Mouse (Mus musculus): ENCODE results near the gene Npas3.

Gene Npas3

DNA sequence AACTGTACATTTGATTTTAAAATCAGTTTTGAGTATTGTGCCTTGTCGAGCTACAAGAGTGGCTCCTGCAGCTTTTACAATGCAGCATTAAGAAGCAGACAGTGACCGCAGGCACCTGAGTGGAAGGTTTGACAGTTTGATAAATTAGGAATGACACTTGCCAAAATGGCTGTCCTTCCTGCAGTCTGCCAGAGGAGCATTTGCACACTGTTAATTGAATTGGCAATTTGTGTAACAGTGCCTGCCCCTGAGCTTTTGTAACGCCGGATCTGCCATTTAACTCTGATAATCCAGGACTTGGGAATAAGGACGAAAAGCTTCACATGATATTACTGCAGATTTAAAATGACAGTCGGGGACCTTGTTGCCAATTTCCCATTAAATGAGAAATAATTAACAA lies 357.2 kb downstream of the Npas3 start:
- no peak for DNase-seq

DNA sequence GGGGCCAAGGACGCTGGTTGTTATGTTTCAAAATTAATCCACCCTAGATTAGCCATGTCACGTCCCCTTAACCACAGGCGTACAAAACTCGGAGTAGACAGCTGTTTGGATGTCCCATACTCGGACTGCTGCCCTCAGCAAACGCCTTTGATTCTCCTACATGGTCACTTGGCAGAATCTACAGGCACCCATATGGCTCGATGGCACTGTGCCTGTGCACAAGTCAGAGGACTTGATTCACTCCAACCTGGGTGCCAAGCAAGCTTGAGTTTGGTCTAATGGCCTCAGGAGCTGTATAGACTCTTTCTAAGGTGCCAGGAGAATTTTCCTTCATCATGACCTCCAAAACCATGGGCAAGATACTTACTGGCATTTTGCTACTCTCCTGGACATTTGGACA lies 363.6 kb downstream of the Npas3 start:
- no peak for DNase-seq

- DNase-seq = no peak
Measured at GRCm38 (mm10) chr12:53621271-53621670, 372.8 kb downstream of the Npas3 start.

DNA sequence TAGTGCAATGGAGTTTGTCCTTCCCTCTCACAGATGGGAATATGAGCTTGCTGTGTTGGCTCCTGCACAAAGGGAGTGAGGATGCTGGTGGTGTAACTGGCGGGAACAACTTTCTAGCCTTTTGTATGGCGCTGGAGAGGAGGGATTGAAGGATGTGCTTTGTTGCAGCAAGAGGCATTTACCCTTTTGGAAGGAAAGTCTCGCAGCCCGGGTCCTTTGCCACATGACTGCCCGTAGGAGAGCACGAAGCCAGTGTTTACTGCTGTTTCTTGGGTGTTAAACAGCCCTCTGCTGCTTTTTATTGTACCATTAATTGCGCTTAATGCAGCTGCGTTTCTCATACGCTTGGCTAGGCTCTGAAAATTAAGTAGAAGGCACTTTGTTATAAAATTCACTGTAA lies 375.3 kb downstream of the Npas3 start:
- no peak for DNase-seq

- no peak for DNase-seq
Measured at GRCm38 (mm10) chr12:53624379-53625021, 376.0 kb downstream of the Npas3 start.

GRCm38 (mm10) chr12:53629483-53630120 lies 381.1 kb downstream of the Npas3 start:
- no peak for DNase-seq

- no peak for DNase-seq
Measured at GRCm38 (mm10) chr12:53630607-53631006, 382.1 kb downstream of the Npas3 start.

GRCm38 (mm10) chr12:53631315-53632106 lies 383.0 kb downstream of the Npas3 start:
- DNase-seq = no peak

GRCm38 (mm10) chr12:53638571-53638970 lies 390.1 kb downstream of the Npas3 start:
- no peak for DNase-seq

GRCm38 (mm10) chr12:53647282-53647681 lies 398.8 kb downstream of the Npas3 start:
- no peak for DNase-seq

DNA sequence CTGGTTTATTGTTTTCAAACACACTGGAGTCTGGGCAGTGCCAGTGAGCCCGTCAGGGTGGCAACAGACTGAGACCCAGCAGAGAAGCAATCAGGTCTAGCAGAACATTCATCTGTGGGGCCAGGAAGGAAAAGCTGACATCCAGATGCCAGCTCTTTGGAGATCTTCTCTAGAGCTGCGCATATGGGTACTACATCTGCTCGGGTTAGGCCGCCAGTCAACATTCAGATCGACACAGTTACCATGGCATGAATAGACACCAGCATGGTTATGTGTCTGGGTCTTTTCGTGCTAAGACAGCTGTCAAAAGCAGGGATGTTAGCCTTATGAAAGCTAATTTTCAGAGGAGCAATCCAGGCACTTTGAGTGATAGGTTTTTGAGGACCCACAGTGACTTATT lies 407.8 kb downstream of the Npas3 start:
- DNase-seq = no peak

- DNase-seq = no peak
Measured at GRCm38 (mm10) chr12:53664084-53664483, 415.6 kb downstream of the Npas3 start.

DNA sequence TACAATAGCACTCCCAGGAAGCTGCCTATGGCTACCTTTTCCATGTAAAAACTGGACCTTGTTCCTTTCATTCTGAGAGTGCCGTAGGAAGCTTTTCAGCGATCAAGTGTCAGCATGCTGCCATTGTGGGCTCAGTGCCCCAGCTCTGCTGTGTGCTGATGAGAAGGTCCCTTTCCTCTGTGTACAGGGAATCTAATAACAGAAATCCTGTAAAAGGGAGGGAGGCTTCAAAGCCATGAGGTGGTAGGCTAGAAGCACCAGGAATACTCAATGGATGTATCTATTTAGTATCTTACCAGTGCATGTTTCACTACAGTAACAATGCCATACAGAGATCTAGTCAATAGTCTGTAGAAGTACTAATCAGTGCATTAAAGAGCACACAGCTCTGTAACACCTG lies 423.4 kb downstream of the Npas3 start:
- DNase-seq = no peak

- DNase-seq = no peak
Measured at GRCm38 (mm10) chr12:53677091-53677630, 428.7 kb downstream of the Npas3 start.

GRCm38 (mm10) chr12:53678166-53678565 lies 429.7 kb downstream of the Npas3 start:
- DNase-seq = no peak

- no peak for DNase-seq
Measured at GRCm38 (mm10) chr12:53679161-53679560, 430.7 kb downstream of the Npas3 start.

- DNase-seq = no peak
Measured at GRCm38 (mm10) chr12:53680501-53680900, 432.0 kb downstream of the Npas3 start.

GRCm38 (mm10) chr12:53682036-53682435 lies 433.6 kb downstream of the Npas3 start:
- DNase-seq = no peak

DNA sequence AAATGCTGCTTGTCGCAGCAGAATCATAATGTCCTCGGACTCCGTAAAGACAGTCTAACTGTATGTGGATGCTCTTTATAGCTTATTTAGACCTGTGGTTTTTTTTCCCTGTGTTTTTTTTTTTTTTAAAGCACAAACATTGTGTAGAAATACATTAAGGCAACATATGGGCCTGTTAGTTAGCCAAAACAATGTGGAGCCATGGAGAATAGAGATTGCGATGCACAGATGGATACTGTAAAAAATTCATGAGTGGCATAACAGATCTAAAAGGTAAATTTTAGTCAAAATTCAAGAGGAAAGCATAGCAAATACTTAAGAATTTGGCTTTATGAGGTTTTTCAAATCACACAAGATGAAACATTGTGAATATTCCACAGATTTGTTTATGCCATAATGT lies 444.0 kb downstream of the Npas3 start:
- DNase-seq = no peak

- no peak for DNase-seq
Measured at GRCm38 (mm10) chr12:53694346-53694745, 445.9 kb downstream of the Npas3 start.

DNA sequence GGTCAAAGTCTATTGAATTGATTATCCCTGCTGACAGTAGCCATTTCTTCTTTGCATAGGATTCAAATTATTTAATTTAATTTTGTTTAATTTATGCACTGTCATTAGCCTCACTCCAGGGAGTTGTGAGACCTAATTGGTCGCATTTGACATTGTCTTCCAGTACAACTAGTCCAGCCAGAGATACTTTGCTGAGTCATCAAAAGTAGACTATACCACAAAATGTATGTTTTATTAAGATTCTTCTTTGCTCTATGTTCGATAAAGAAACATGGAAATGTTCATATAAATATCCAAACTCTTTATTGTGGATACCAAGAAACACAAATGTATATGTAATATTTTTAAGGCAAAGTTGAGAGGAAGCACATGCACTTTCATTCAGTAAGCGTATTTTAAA lies 446.8 kb downstream of the Npas3 start:
- no peak for DNase-seq

GRCm38 (mm10) chr12:53697645-53698044 lies 449.2 kb downstream of the Npas3 start:
- DNase-seq = no peak

DNA sequence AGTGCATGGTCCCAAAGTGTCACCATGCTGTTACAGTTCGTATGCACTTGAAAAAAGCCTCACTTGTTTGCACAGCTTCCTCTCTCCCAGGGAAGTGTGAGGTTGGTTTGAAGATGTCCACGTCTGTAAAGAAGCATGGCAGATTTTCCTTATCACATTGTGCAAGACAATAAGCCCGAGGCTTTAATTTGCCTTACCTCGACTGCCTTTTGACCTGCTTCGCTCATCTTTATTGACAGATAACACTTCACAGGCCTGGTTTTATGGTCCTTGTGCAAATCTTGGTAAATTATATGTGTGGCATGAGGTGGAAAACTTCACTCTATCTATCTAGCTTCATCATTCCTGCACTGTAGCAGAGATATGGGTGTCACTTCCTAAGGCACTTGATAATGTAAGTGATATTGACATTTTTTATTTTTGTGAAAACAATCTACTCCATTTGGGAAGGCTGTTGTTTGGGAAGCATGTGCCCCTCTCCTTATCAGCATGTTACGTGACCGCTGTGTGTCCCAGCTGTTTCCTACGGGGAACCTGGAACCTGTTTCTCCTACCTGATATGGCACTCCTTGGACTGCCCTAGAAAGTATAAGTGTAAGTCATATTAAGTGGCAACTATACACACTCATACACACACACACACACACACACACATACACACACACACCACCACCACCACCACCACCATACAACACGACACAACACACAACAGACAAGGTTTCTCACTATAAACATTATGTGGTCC lies 450.2 kb downstream of the Npas3 start:
- no peak for DNase-seq
